Mouse (Mus musculus): ENCODE data around the gene Ppp3ca. TPM values are rescaled to one million over a fixed set of nuclear protein-coding genes. Genes with fewer than 3 reads are reported as not detected.

Ppp3ca gene
- 10 to 100 TPM; 47.8 to 48.3 TPM for total RNA-seq (2021)

DNA sequence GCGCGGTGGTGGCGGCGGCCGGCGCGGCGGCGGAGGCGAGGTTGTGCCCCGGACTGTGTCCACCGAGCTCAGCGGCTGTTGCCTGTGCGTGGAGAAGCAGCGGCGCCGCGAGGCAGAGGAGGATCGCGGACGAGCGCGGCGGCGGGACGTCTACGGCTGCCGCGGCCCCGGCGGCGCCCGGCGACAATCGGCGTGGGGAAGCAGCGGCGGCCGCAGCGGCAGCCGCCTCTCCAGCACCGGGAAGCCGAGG is at the start of gene Ppp3ca:
Gene Ppp3ca (plus strand): TSS at position 15 of the 250 bp plus-strand sequence.
- intact Hi-C loops (cut with DNase I), result loop anchor here (2.0 to 10.0 kb wide), 4 partner anchors 35 to 785 kb away; no protein-coding TSS in a partner anchor
- no peak for DNase-seq

DNA sequence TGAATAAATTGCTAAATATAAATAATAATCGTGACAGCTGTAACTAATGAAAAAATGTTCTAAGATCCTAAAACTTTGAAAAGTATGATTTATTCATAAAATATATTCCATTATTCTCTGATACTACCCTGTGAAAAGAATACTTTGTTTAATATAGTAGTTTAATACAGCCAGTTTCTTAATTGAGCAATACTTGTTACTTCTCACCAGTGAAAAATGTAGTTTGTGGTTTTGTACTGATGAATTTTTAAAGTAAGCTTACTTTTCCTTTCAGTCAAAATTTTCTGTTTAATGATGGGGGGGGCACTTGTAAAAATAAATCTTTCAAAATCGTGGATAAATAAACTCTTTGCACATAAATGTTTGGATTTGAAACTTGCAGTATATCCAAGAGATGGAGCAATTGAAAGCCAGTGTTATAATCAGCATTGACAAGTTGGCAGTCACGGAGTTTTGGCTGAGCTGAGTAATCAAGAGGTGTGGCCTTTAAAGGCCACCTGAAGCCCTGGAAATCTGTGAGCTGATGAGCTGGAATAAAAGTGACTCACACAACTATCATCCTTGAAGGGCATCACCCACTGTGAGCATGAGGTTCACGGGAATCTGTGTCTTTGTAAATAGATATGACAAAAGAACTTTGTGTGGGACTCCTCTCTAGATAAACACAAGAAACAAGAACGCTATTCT is 29.2 kb upstream of the Ppp3ca start:
- DNase-seq, result no peak
- intact Hi-C loops (cut with DNase I), result no loop called here

DNA sequence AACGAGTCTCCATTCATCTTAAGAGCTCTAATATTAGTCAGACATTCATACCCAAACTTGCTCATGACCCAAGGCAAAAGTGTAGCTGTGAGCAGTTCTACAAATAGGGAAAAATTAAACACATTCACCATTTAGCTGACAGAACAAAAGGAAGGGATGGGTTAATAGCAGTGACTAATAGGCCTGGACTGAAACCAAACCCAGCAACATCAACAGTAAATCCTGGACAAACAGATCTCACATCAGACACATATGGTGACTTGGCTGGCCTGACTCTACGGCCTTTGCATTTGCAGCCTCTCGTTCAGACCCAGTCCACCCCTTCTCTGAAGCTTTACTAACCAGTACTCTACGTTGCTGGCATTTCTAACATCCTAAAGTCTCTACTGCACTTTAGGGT is 19.0 kb upstream of the Ppp3ca start:
- DNase-seq, result no peak
- intact Hi-C loops (cut with DNase I), result no loop called here

DNA sequence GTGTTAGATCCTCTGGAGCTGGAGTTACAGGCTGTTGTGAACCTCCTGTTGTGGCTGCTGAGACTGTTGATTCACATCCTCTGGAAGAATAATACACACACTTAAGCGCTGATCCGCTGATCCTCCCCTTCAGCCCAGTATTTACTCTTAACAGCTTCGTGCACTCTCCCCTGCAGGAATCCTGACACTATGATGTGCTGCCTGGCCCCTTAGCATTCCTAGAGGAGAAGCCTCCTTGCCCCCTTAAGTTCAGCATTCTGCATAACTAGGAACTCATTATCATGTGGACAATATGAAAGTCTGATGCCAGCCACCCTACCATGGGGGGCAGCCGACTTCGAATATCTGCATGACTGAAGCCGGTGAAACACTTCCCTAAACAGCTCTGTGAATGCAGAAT is 18.4 kb upstream of the Ppp3ca start:
- intact Hi-C loops (cut with DNase I), result no loop called here

DNA sequence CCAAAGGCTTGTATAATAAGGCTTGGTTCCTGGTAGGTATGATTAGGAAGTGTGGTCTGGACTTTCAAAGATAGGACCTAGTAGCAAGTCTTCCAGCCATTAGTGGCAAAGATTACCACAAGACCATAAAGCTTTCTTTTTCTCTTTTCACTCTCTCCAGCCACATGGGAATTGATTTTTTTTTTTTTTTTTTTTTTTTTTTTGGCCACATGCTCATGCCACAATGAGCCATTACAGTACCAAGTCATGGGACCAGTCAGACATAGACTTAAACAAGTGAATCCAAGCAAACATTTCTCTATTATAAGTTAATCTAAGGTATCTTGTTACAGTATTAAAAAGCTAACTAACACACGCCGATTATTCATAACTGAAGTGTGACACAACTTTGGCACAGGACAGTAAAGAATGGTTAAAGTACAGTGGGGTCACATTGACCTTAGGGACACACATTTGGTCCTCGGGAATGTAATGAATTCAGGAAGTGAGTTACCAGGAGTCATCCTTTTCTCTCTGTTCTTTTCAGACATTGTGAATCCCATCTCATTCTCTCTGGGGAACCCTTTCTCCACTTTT is 13.4 kb upstream of the Ppp3ca start:
- intact Hi-C loops (cut with DNase I), result no loop called here
- DNase-seq, result no peak

More for the DNA sequence above, 18.4 kb upstream of the Ppp3ca start:
- DNase-seq, result no peak

DNA sequence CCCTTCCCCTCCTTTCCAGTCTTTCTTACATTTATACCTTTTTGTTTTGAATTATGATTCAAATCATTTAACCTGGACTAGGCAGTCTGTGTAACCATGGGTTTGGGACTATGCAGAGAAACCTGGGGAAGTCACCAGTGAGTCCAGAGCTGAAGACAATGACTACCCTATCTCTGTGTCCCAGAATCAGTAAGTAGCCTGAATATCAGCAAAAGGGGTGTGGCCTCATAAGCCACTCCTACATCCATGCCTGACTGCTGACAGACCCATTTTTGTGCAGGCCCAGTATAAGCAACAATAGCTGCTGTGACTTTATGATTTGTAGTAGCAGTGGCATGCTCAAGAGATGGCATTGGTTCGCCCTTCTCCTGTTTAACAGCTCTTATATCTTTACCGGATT is 11.2 kb upstream of the Ppp3ca start:
- DNase-seq, result no peak
- intact Hi-C loops (cut with DNase I), result no loop called here

DNA sequence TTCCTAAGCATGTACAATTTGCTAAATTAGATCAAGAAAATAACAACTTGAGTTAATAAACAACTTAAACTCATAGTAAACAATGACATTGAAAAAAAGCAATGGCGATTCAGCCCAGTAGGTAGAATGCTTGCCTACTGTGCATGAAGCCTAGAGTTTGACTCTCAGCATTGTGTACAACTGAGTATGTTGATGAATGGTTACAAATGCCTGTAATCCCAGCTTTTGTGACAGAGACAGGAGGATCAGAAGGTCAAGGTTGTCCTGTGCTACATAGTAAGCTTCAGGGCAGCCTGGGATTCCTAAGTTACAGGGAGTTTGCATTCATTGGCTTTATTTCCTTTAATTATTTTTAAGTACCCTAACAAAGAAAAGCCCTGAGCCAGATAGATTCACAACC is 4.8 kb upstream of the Ppp3ca start:
- DNase-seq, result no peak
- intact Hi-C loops (cut with DNase I), result loop anchor here (5.0 kb wide), 3 partner anchors 53 to 752 kb away; no protein-coding TSS in a partner anchor

DNA sequence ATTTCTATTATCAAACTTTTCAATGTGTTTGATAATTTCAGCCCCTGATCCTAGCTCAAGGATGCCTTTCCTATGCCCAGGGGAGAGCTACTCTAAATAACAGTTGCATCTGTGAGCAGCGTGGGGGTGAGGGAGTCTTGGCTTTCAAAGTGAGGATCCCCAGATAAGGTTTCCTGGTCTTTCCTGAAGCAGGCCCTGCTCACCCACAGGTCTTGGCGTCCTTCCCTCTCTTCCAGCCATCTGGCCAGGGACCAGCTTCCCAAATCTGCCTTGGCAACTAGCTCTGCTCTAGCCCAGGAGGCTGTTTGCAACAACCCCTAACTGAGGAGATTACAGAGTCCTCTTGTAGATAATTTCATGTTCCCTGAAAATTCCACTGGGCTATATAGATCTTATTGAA is 1.9 kb upstream of the Ppp3ca start:
- peak; percentile 83 for DNase-seq
- intact Hi-C loops (cut with DNase I), result loop anchor here (5.0 kb wide), 3 partner anchors 56 to 749 kb away; no protein-coding TSS in a partner anchor

DNA sequence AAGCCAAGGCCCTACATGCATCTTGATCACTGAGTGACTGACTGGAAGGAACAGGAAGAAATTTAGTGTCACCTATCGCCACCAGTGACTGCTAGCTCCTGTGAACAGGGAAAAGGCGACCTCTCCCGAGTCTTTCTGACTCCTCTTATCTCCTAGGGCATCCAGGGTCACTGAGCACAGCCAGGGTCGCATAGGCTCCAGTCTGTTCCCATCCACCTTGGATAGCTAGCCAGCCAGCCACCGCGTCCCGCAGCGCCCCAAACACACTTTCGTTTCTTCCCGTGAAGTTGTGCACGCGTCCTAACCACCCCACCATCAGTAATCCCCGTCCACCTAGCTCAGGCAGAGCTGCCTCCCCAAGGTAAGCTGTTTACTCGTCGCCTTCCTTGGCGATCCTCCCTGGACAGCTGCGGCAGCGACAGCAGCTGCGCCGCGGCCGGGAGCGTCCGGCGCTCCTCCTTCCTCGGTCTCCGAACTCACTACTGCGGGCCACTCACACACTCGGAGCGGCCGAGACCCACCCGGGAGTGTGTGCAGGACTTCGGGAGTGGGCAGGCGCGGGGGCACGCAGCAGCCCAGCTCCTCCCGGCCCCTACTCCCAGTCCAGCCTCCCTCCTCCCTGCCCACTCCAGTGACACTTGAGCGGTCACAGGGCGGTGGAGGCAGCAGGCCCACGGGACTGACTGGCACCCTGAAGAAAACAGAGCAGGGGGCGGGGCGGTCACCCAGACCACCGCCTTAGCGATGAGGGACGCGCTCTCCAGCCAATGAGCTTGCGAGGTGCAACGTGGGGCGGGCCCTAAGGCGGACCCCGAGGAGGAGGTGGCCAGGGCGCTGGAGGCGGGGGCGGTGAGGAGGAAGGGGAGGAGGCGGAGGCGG is 454 bp upstream of the Ppp3ca start:
- intact Hi-C loops (cut with DNase I), result loop anchor here (2.0 to 10.0 kb wide), 7 partner anchors 35 to 785 kb away; no protein-coding TSS in a partner anchor
- DNase-seq, result peak; percentile 100

DNA sequence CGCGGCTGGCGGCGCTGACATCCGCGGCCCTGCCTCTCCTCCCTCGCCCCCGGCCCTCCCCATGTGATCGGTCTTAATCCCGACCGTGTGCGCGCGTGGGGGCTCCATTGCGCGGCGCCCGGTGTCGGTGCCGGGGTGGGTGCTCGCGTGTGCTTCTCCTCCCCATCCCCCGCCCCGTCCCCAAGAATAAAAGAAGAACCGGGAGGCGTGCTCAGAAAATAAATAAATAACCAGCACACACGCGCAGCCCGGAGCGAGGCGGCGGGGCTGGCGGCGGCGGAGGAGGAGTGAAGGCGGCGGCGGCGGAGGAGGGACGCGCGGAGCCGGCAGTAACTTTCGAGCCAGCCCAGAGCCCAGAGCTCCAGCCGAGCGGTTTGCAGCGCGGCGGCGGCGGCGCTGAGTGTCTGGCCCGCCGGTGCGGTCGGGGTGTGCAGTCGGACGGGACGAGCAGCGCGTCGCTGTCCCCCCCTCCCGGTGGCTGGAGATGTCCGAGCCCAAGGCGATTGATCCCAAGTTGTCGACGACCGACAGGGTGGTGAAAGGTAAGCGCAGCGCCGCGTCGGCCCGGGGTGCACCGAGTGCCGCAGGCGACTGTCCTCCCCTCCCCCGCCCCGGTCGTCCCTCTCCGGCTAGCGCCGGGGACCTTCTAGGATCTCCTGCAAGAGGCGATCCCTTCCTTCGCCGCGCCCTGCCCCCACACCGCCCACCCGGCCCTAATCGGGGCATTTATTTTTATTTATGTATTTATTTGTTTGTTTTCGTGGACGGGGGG is 622 bp downstream of the Ppp3ca start:
- DNase-seq, result peak; percentile 62 to 78
- intact Hi-C loops (cut with DNase I), result loop anchor here (2.0 to 10.0 kb wide), 4 partner anchors 34 to 786 kb away; no protein-coding TSS in a partner anchor

DNA sequence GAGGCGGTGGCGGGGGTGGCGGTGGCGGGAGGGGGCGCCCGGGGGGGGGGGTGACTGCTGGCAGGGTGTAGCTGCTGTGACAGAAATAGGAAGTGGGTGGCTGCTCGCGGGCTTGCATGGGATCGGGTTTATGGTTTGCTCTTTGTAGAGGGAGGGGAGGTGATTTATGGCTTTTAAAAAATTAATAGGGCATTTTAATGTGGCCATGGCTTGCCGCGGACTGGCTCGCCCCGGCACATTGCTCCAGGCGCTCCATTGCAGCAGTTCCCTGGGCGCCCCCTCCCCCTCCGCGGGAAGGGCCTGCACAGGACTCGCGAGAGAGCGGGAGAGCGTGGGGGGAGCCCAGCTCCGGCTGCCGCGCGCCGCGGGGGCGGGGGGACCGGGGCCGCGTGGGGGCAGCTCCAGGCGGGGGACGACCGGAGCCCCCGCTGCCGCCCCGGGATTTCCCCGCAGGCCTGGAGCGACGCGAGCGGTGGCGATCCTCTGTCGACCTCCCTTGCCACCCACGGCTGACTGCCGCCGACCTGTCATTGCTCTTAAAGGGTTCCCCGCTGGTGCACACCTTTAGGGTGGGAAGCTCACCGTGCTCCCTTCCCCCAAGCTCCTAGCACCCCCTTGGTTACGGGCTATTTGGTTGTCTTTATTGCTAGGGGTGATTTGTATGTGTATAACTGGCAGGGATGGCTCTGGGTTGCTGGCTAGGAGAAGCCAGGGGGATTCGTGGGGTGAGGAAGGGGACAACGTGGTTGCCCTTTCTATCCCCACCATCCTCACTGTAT is 1.4 kb downstream of the Ppp3ca start:
- peak; percentile 72 to 85 for DNase-seq
- intact Hi-C loops (cut with DNase I), result loop anchor here (2.0 to 10.0 kb wide), 4 partner anchors 33 to 787 kb away; no protein-coding TSS in a partner anchor

DNA sequence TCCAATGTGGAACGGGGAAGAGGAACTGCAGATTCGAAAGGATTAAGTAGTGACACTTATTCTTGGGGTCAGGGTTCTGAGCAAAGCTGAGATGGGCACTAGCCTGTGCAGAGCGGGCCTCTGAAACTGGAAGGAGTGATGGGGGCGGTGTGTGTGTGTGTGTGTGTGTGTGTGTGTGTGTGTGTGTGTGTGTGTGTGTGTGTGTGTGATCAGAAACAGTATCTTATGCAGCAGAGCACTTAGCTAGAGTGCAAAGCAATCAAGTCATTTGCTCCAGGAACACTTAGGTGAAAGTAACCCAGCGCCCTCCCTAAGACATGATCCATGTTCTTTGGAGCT is 2.0 kb downstream of the Ppp3ca start:
- intact Hi-C loops (cut with DNase I), result loop anchor here (2.0 to 10.0 kb wide), 4 partner anchors 33 to 787 kb away; no protein-coding TSS in a partner anchor
- DNase-seq, result no peak

DNA sequence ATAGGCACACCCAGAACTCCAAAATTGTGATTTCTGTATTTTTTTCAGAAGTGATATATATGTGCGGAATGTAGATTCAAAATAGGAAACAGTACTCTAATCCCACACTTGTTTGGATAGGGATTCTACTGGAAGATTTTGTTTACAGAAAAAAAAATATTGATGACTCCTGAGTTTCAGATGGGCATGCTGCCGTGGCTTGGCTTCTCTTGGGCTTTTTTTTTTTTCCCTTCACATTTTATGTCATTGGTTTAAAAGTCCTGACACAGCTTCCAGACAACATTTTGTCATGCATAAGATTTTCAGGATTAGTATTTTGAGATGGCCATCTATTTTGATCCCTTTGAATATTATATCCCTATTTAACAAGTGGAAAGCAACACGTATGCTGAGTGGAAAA is 2.9 kb downstream of the Ppp3ca start:
- intact Hi-C loops (cut with DNase I), result loop anchor here (5.0 to 10.0 kb wide), 2 partner anchors 139 to 788 kb away; no protein-coding TSS in a partner anchor
- DNase-seq, result no peak

DNA sequence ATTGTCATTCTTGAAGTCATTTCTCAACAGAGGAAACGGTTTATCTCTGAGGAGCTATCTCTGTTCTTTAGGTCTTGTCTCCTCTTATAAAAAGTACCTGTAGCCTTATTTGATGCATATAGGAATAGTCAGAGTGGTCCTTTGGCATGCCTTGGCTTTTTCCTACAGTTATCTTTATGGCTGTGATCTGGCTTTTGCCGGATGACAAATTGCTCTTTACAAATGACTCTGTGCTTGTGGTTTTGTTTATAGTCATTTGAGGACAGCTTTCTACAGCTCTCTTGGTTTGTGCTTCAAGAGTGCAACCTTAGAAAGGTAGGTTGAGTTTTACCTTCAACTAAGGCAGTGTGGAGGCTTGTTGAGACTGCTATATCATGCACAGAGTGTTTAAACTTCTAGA is 3.4 kb downstream of the Ppp3ca start:
- intact Hi-C loops (cut with DNase I), result loop anchor here (5.0 to 10.0 kb wide), 2 partner anchors 139 to 789 kb away; no protein-coding TSS in a partner anchor
- no peak for DNase-seq

DNA sequence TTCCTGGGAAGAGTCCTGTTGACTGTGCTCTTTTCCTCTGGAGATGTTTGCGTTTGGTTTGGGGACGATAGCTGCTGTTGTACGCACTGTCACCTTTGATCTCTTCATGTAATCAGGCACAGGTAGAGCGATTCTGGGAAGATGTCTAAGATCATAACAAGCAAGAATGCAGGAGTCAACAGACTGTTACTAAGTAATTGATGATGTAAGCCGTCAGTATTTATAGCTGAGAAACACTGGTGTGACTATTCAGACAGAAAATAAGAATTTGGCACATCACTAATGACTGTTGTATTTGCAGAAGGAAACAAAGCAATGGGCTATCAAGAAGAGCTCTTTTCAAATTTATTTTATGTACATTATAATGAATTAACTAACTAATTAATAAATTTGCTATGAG is 4.6 kb downstream of the Ppp3ca start:
- intact Hi-C loops (cut with DNase I), result loop anchor here (5.0 to 10.0 kb wide), 2 partner anchors 138 to 790 kb away; no protein-coding TSS in a partner anchor
- no peak for DNase-seq

DNA sequence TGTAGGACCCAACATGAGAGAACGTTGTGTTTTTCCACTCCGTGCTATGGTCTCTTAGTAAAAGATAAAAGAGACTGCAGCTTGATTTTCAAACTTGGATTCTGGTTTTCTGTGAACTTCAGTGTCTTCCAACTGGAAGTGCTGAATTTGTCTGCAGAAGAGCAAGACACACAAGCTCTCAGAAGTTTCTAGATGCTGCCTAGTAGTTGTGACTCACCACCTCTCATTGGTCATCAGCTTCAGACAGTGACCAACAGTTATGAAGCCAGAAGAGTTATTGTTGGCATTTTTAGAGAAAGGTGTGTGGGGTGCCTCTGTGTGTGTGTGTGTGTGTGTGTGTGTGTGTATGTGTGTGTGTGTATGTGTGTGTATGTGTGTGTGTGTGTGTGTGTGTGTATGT is 7.1 kb downstream of the Ppp3ca start:
- intact Hi-C loops (cut with DNase I), result loop anchor here (10.0 kb wide), 1 partner anchor 792 kb away; no protein-coding TSS in a partner anchor

DNA sequence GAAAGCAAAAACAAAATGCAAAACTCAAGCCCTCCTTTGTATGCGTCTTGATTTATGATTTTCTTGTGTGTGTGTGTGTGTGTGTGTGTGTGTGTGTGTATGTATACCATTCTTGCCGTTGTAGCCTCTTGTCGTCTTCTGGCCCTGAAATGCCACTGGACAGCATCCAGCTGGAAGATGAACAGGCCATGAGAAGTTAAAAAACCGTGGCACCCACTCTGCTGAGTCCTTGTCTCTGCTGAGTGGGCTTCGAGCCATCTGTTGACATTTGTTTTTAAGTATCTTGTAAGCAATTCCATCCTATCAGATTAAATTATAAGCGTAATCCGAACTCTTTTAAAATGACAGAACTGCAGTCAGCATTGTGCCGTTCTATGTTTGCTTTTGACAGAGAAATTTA is 8.5 kb downstream of the Ppp3ca start:
- no peak for DNase-seq
- intact Hi-C loops (cut with DNase I), result loop anchor here (10.0 kb wide), 1 partner anchor 794 kb away; no protein-coding TSS in a partner anchor

More for the DNA sequence above, 7.1 kb downstream of the Ppp3ca start:
- DNase-seq, result no peak

DNA sequence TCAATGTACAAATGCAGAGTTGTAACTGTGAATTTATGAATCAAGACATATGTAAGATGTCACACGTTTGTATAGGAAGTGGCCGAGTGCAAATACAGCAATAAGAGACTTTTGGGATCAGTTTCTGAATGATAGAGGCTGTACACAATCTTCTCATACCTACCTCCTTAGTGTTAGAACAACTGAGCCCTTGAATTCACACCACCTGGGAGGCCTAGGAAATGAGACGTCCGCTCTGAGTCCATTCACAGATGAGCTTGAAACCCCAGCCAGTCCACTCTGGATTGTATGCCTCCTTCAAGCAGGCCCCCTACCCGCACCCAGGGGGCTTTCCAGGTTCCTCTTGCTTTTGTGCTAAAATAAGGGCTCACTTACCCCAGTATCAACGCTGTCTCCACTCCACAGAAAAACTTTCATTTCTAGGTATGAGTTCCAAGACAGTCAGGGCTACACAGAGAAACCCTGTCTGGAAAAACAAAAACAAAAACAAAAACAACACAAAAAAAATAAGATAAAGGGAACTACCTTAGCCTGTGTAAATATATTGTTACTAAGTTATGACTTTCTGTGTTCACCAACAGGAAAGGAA is 10.1 kb downstream of the Ppp3ca start:
- intact Hi-C loops (cut with DNase I), result loop anchor here (10.0 kb wide), 1 partner anchor 795 kb away; no protein-coding TSS in a partner anchor
- DNase-seq, result no peak

DNA sequence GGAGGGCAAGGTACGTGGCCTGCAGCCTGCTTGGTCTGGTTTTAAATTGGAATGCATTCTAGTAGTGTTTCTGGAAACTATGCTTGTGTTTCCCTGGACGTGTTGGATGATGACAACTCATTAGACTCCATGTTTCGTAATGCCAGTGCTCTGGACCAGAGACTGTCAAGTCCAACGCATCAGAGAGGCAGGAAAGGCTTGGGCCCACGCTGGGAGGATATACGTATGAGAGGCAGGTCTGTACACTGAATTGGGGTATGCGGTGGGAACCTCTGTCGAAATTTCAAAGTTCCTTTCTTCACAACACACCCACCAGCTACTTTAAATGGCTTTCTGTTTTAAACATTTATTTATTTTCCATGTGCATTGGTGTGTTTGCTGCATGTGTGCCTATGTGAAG is 12.3 kb downstream of the Ppp3ca start:
- intact Hi-C loops (cut with DNase I), result no loop called here
- DNase-seq, result no peak
